Mouse (Mus musculus): ENCODE results near the gene Clcnkb.

DNA sequence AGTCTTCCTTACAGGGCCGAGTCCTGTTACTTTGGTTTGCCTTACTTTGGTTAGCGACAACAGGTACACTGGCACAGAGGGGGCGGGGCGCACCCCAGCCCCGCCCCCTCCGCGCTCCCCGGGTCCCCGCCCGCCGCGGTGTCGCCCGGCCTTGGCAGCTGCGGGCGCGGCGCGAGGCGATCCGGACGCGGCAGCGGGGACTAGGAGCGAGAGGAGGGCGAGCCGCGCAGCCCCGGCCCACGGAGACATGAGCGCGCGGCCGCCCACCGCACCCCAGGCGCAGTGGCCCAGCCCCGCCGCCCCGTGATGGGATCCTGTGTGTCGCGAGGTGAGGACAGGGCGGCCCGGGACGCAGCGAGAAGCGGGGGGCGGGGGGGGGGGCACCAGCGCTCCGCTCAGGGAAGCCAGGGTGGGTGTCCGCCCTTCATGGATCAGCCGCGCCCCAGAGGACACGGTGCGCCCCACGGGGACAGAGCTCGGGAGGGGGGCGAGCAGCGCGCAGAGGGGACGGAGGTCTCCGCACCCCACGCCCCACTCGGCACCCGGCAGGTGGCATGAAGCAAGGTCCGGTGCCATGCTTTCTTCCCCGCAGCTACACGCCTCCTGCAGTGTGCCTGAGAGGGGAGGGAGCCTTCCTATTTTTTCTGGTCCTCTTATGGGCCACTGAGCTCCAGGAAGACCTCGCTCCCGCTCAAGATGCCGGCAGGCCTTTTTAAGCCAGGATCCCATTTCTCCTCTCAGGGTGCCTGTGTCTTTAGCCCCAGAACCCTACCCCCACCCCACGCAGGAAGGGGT lies 47.6 kb downstream of the Clcnkb start, which contains the start of gene Fam131c:
- TF ChIP-seq POLR2A (IDR thresholded peaks at IDR 0.05; ENCODE audit: insufficient read length, low read depth) (no peak), POLR2AphosphoS2 (IDR thresholded peaks at IDR 0.05; ENCODE audit: insufficient read length, low read depth) (no peak), MAX (IDR thresholded peaks at IDR 0.05; ENCODE audit: low read depth) (no peak), E2F4 (IDR thresholded peaks at IDR 0.05; ENCODE audit: insufficient read depth) (no peak), TCF12 (IDR thresholded peaks at IDR 0.05; ENCODE audit: insufficient read depth, poor library complexity, severe bottlenecking) (no peak)
